Mouse (Mus musculus) intestine, embryonic 14.5 days (tissue): Measurements from ENCODE around the gene Hist1h3g. TPM values are rescaled to one million over a fixed set of nuclear protein-coding genes. Genes with fewer than 3 reads are reported as not detected.
A peak's percentile ranks its signal among the peaks of the same experiment; 100 is the strongest.

Source experiments
- ATAC-seq: fragments of 200-750 bp; cut with Nextera tagmentation; replicated peaks from 2 replicates; pipeline ENCODE4 v1.8.0; 2017; ENCODE audit warnings: low read depth, moderate number of reproducible peaks, moderate TSS enrichment, moderate library complexity; ENCODE audit not compliant: low FRiP score, low TSS enrichment
- DNase-seq: peaks from one replicate; pipeline ENCODE4 v3.0.0-alpha.2; 2018; ENCODE audit warnings: low spot score
- H3K27ac ChIP-seq: fragments of 300-500 bp; sonication (generic); 2 replicates; pipeline ENCODE4 v1.5.1; 2014; ENCODE audit warnings: low read depth, mild to moderate bottlenecking, control low read depth
- H3K27me3 ChIP-seq: fragments of 300-500 bp; sonication (generic); replicated peaks from 2 replicates; pipeline ENCODE4 v1.6.1; 2014; ENCODE audit warnings: low read length, control low read depth; ENCODE audit not compliant: control insufficient read depth, insufficient read depth
- H3K36me3 ChIP-seq: fragments of 300-500 bp; sonication (generic); 2 replicates; pipeline ENCODE4 v1.6.1; 2014; ENCODE audit warnings: low read length, control low read depth; ENCODE audit not compliant: control insufficient read depth, insufficient read depth
- H3K4me1 ChIP-seq: fragments of 300-500 bp; sonication (generic); replicated peaks from 2 replicates; pipeline ENCODE4 v1.6.1; 2014; ENCODE audit warnings: low read length, control low read depth, mixed read lengths; ENCODE audit not compliant: control insufficient read depth, insufficient read depth
- H3K4me2 ChIP-seq: fragments of 300-500 bp; sonication (generic); 2 replicates; pipeline ENCODE4 v1.6.1; 2014; ENCODE audit warnings: low read length
- H3K4me3 ChIP-seq: fragments of 300-500 bp; sonication (generic); 2 replicates; pipeline ENCODE4 v1.5.1; 2014; ENCODE audit warnings: low read depth, low read length, control low read depth, mixed read lengths
- H3K9ac ChIP-seq: fragments of 300-500 bp; sonication (generic); 2 replicates; pipeline ENCODE4 v1.6.1; 2014; ENCODE audit warnings: mild to moderate bottlenecking, low read length
- H3K9me3 ChIP-seq: fragments of 300-500 bp; sonication (generic); 2 replicates; pipeline ENCODE4 v1.6.1; 2016; ENCODE audit warnings: low read length, control low read depth; ENCODE audit not compliant: control insufficient read depth
- WGBS: fragments of 180-500 bp; shearing (Covaris S2); extraction: QIAGEN DNeasy Blood & Tissue Kit; methylation state at CpG from one replicate; pipeline ENCODE4 v1.1.7; 2014; 5-methylcytosine and 5-hydroxymethylcytosine counted together
- polyA plus RNA-seq: library from polyadenylated mRNA; unstranded; fragments of >200 nt; fragmentation: Nextera tagmentation; extraction: Ambion mirVana; gene quantifications from 2 replicates; pipeline ENCODE4 v1.2.1, GENCODE M21; 2014

Gene Hist1h3g
- polyA plus RNA-seq, 1 experiment from 2014 or later = 8.1 TPM

DNA sequence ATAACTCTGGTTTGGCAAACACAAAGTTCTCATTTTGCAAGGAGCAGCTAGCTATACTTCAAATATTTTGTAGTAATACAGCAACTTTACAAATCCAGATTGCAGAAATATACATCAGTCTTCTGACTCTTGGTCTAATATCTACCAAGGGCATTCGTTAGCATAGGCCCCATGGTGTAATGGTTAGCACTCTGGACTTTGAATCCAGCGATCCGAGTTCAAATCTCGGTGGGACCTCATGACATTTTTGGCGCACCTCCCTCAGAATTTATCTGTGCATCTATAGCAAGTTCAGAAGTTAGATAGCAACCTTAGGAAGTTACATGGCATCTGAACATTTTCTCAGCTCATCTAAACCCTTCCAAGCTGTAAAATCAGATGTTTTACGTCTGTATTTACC, 16.3 kb upstream of the Hist1h3g start:
- ATAC-seq = peak; percentile 65; the same call in 1 of the 2 replicates
- H3K27ac ChIP-seq = 0 out of 2 replicates have a peak overlapping the region, but pooled peaks have one; percentile 57
- peak overlapping the region; percentile 22; the same call in 1 of the 2 replicates for H3K9ac ChIP-seq

GRCm38 (mm10) chr13:23519416-23519815, 15.8 kb upstream of the Hist1h3g start:
- Histone ChIP-seq H3K9ac (peak overlapping the region; percentile 22; the same call in 1 of the 2 replicates), H3K27ac (0 out of 2 replicates have a peak overlapping the region, but pooled peaks have one; percentile 57), H3K4me2 (peak overlapping the region; percentile 93), H3K4me3 (peak overlapping the region; percentile 70), H3K4me1 (0 out of 2 replicates have a peak, but pooled peaks cover 4% of the 10 kb centered on the region), H3K36me3 (no peaks in the 10 kb centered on the region), H3K27me3 (no peaks in the 10 kb centered on the region), H3K9me3 (no peaks in the 10 kb centered on the region)
- DNase-seq (peak; percentile 92), ATAC-seq (peak; percentile 45; the same call in 1 of the 2 replicates)
- 0% methylated on average over 10 of the region's 10 CpGs for WGBS

More for the DNA sequence above, 16.3 kb upstream of the Hist1h3g start:
- peak overlapping the region; percentile 93 for H3K4me2 ChIP-seq
- H3K9me3 ChIP-seq = no peaks in the 10 kb centered on the region
- 0 out of 2 replicates have a peak, but pooled peaks cover 4% of the 10 kb centered on the region for H3K4me1 ChIP-seq
- peak overlapping the region; percentile 70 for H3K4me3 ChIP-seq
- DNase-seq = peak; percentile 93
- H3K27me3 ChIP-seq = no peaks in the 10 kb centered on the region
- no peaks in the 10 kb centered on the region for H3K36me3 ChIP-seq
- under 1% methylated on average over 6 of the region's 6 CpGs for WGBS

GRCm38 (mm10) chr13:23521703-23522102, 13.5 kb upstream of the Hist1h3g start:
- Histone ChIP-seq H3K36me3 (no peaks in the 10 kb centered on the region), H3K4me3 (no peak overlapping the region), H3K9ac (no peak overlapping the region), H3K4me1 (no peaks in the 10 kb centered on the region), H3K27me3 (no peaks in the 10 kb centered on the region), H3K9me3 (no peaks in the 10 kb centered on the region), H3K27ac (no peak overlapping the region), H3K4me2 (peak overlapping the region; percentile 36)
- ATAC-seq (no peak), DNase-seq (peak; percentile 87)
- WGBS = 2% methylated on average over 14 of the region's 14 CpGs

GRCm38 (mm10) chr13:23523976-23524375, 11.2 kb upstream of the Hist1h3g start:
- no peak overlapping the region for H3K4me3 ChIP-seq
- no peak for DNase-seq
- H3K9ac ChIP-seq = no peak overlapping the region
- no peaks in the 10 kb centered on the region for H3K36me3 ChIP-seq
- no peak overlapping the region for H3K27ac ChIP-seq
- H3K9me3 ChIP-seq = no peaks in the 10 kb centered on the region
- no peak for ATAC-seq
- H3K27me3 ChIP-seq = no peaks in the 10 kb centered on the region
- H3K4me2 ChIP-seq = no peak overlapping the region
- H3K4me1 ChIP-seq = 0 out of 2 replicates have a peak, but pooled peaks cover 2% of the 10 kb centered on the region
- WGBS = 55% methylated on average over 5 of the region's 5 CpGs

DNA sequence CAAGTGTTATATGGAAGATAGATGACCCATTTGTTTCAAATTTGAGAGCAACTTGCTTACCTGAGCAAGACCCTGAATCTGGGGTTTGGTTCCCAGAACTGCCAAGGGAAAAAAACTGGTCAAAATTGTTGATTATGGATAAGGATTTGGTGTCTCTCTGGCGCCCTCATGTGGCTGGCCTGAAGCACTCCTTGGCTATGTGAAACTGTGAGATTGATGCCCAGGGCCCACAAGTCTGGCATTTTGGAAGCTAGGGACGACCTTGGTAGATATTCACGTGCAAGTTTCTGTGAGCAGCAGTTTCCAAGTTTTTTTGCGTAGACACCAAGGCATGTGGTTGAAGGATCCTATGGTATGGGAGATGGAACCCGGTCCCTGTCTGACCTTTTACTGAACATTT, 10.6 kb upstream of the Hist1h3g start:
- H3K36me3 ChIP-seq = no peaks in the 10 kb centered on the region
- no peak overlapping the region for H3K9ac ChIP-seq
- whole genome bisulfite sequencing = 8% methylated on average over 5 of the region's 5 CpGs
- DNase-seq (peak; percentile 93), ATAC-seq (no peak)
- H3K4me3 ChIP-seq = no peak overlapping the region
- H3K4me1 ChIP-seq = 0 out of 2 replicates have a peak, but pooled peaks cover 8% of the 10 kb centered on the region
- no peaks in the 10 kb centered on the region for H3K9me3 ChIP-seq
- H3K27ac ChIP-seq = no peak overlapping the region
- no peak overlapping the region for H3K4me2 ChIP-seq
- no peaks in the 10 kb centered on the region for H3K27me3 ChIP-seq

DNA sequence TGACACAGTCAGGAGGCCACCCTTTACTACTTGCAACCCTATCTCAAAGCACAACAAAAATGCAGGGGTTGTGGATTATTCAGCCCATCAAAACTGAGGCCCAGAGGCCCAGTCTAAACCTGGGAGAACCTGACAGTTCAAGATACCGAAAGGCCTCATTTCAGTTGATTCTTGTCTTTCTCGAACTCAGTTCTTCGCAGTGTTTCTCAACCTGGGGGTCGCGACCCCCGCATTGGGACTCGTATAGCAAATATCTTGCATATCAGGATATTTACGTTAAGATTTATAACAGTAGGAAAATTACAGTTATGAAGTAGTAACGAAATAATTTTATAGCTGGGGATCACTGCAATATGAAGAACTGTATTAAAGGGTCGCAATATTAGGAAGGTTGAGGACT, 9.3 kb upstream of the Hist1h3g start:
- ATAC-seq (no peak), DNase-seq (peak; percentile 70)
- H3K4me1 ChIP-seq = 0 out of 2 replicates have a peak, but pooled peaks cover 8% of the 10 kb centered on the region
- no peaks in the 10 kb centered on the region for H3K9me3 ChIP-seq
- peak overlapping the region; percentile 47 for H3K4me3 ChIP-seq
- H3K4me2 ChIP-seq = peak overlapping the region; percentile 62
- no peaks in the 10 kb centered on the region for H3K36me3 ChIP-seq
- no peak overlapping the region for H3K9ac ChIP-seq
- H3K27me3 ChIP-seq = no peaks in the 10 kb centered on the region
- WGBS = 2% methylated on average over 10 of the region's 10 CpGs
- H3K27ac ChIP-seq = no peak overlapping the region

GRCm38 (mm10) chr13:23526312-23526711, 8.9 kb upstream of the Hist1h3g start:
- Histone ChIP-seq H3K4me2 (peak overlapping the region; percentile 62), H3K9ac (peak overlapping the region; percentile 52), H3K27me3 (no peaks in the 10 kb centered on the region), H3K4me1 (0 out of 2 replicates have a peak, but pooled peaks cover 8% of the 10 kb centered on the region), H3K9me3 (no peaks in the 10 kb centered on the region), H3K27ac (peak overlapping the region; percentile 74), H3K4me3 (peak overlapping the region; percentile 47), H3K36me3 (no peaks in the 10 kb centered on the region)
- ATAC-seq (peak; percentile 56), DNase-seq (peak; percentile 99)
- WGBS = under 1% methylated on average over 17 of the region's 17 CpGs

DNA sequence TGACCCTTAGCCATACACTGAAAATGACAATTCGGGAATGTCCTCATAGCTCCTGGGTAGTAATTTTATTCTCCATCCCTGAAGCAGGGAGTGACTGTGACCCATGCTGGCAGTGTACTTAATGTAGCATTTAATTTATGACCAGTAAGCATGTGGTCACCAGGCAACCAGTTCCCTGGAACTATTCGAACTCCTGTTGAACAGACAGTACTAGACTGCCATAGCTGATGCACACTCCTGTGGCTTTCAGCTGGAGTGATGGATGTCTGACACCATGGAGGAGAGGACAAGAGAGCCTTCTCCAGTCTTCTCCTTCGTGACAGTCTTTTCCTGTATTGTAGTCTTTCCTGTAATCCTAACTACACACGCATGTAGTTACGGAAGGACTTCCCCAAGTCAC, 6.2 kb upstream of the Hist1h3g start:
- 76% methylated on average over 5 of the region's 5 CpGs for WGBS
- H3K4me3 ChIP-seq = no peak overlapping the region
- no peaks in the 10 kb centered on the region for H3K36me3 ChIP-seq
- no peaks in the 10 kb centered on the region for H3K9me3 ChIP-seq
- H3K4me1 ChIP-seq = peaks cover 18% of the 10 kb centered on the region
- no peak overlapping the region for H3K9ac ChIP-seq
- DNase-seq = peak; percentile 53
- peak overlapping the region; percentile 70 for H3K4me2 ChIP-seq
- H3K27ac ChIP-seq = no peak overlapping the region
- no peaks in the 10 kb centered on the region for H3K27me3 ChIP-seq
- ATAC-seq = no peak
